Mouse (Mus musculus) G1E (cell line): Measurements from ENCODE around the gene Pdcd7. TPM values are rescaled to one million over a fixed set of nuclear protein-coding genes. Genes with fewer than 3 reads are reported as not detected.

ENCODE experiments used
- ATAC-seq: 2 replicates; pipeline ENCODE4 v1.8.0; 2016; ENCODE audit warnings: mild to moderate bottlenecking; ENCODE audit not compliant: insufficient number of reproducible peaks, poor library complexity, low FRiP score, severe bottlenecking; ENCODE audit errors: extremely low read depth
- DNase-seq: peaks from one replicate; pipeline ENCODE4 v3.0.0; 2012; ENCODE audit warnings: low spot score
- H3K27me3 ChIP-seq: 2 replicates; pipeline ENCODE4 v1.6.1; 2012; ENCODE audit warnings: mild to moderate bottlenecking, low read length, inconsistent platforms; ENCODE audit not compliant: insufficient read depth
- H3K36me3 ChIP-seq: replicated peaks from 2 replicates; pipeline ENCODE3; 2012; ENCODE audit warnings: mild to moderate bottlenecking, inconsistent platforms
- H3K4me1 ChIP-seq: 2 replicates; pipeline ENCODE4 v1.6.1; 2012; ENCODE audit warnings: low read depth, low read length, inconsistent platforms, mixed read lengths; ENCODE audit not compliant: insufficient read depth
- H3K4me3 ChIP-seq: 2 replicates; pipeline ENCODE4 v1.5.1; 2012; ENCODE audit warnings: low read depth, mild to moderate bottlenecking, inconsistent platforms, low read length, moderate library complexity, mixed read lengths
- H3K9me3 ChIP-seq: replicated peaks from 2 replicates; pipeline ENCODE4 v1.6.1; 2012; ENCODE audit warnings: inconsistent platforms
- CTCF ChIP-seq: IDR thresholded peaks from 2 replicates; pipeline ENCODE4 v1.5.1; 2012; ENCODE audit warnings: low read depth, low read length, inconsistent platforms, mixed read lengths
- GATA1 ChIP-seq: IDR thresholded peaks from 2 replicates; pipeline ENCODE4 v1.6.1; 2012; ENCODE audit warnings: borderline replicate concordance, low read length, inconsistent platforms, mixed read lengths
- GATA2 ChIP-seq: IDR thresholded peaks from 2 replicates; pipeline ENCODE4 v1.6.1; 2012; ENCODE audit warnings: low read depth, low read length, inconsistent platforms, borderline replicate concordance
- POLR2AphosphoS5 ChIP-seq: IDR thresholded peaks from 2 replicates; pipeline ENCODE4 v1.6.1; 2012; ENCODE audit warnings: low read depth, low read length, inconsistent platforms; ENCODE audit not compliant: insufficient replicate concordance
- TAL1 ChIP-seq: conservative IDR thresholded peaks from 2 replicates; pipeline ENCODE4 v1.6.1; 2012; ENCODE audit warnings: low read depth, low read length, inconsistent platforms, mixed read lengths
- polyA plus RNA-seq: library from polyadenylated mRNA; stranded (reverse); fragments of >175 nt; gene quantifications from 2 replicates; pipeline ENCODE4 v1.2.3, GENCODE M21; 2012
- total RNA-seq, 2 experiments: library from RNA; stranded (forward) in 1 of 2; stranded (reverse) in 1 of 2; fragments of 200-1000 nt in 1 of 2; fragments of >200 nt in 1 of 2; fragmentation: Nextera tagmentation in 1 of 2; gene quantifications; 2 replicates each; pipeline ENCODE4 v1.2.3; 2014 to 2017

The Pdcd7 gene
- total and polyA plus RNA-seq, 3 experiments = 10.2 to 29.9 (median 22.7) TPM

DNA sequence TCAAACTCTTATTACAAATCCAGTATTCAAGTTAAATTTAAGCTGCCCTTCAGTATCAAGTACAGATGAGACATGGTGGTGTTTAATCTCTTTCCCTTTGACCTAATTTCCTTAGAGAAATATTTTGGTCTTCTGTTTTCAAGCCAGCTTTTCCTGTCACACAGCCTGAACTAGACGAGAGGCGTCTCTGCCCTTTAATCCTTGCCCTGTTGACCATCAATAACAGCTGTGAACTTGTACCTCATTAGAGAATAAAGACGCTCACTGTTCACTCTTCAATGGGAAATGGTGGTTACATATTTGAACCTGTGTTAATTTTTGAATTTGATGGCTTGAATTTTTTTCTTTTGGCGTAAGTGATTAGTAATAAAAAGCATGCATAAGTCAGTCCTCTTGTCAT lies 41.6 kb upstream of the Pdcd7 start:
- no peak for TF ChIP-seq TAL1
- TF ChIP-seq POLR2AphosphoS5 = no peak
- TF ChIP-seq GATA1 = no peak
- TF ChIP-seq CTCF = no peak
- no peak for TF ChIP-seq GATA2
- ATAC-seq (no peak), DNase-seq (no peak)
- no peaks in the 10 kb centered on the region for H3K27me3 ChIP-seq
- peaks cover 86% of the 10 kb centered on the region for H3K36me3 ChIP-seq
- no peaks in the 10 kb centered on the region for H3K4me1 ChIP-seq
- H3K4me3 ChIP-seq = no peak overlapping the region
- H3K9me3 ChIP-seq = no peaks in the 10 kb centered on the region

DNA sequence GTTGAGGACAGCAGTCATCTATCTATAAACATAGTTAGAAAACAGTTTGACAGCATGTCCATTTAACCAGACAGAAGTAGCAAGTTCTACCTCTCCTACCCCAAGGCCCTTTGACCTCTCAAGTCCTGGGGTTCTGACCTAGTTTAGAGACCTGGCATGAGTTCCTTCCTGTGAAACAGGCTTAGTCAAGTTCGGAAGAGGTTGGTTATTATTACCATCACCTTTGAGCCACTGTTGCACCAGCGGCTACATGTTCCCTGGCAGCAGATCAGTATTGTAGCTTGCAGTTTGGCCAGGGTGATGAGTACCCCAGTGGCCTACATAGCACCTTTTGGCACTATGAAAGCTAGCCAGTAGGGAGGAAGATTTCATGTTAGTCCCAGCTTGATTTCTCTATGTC lies 39.2 kb upstream of the Pdcd7 start:
- no peak for ATAC-seq
- H3K9me3 ChIP-seq = no peaks in the 10 kb centered on the region
- peaks cover 77% of the 10 kb centered on the region for H3K36me3 ChIP-seq
- DNase-seq = no peak
- no peaks in the 10 kb centered on the region for H3K27me3 ChIP-seq
- TF ChIP-seq GATA2 (no peak), CTCF (no peak), GATA1 (no peak), TAL1 (no peak), POLR2AphosphoS5 (no peak)
- no peak overlapping the region for H3K4me3 ChIP-seq
- no peaks in the 10 kb centered on the region for H3K4me1 ChIP-seq

DNA sequence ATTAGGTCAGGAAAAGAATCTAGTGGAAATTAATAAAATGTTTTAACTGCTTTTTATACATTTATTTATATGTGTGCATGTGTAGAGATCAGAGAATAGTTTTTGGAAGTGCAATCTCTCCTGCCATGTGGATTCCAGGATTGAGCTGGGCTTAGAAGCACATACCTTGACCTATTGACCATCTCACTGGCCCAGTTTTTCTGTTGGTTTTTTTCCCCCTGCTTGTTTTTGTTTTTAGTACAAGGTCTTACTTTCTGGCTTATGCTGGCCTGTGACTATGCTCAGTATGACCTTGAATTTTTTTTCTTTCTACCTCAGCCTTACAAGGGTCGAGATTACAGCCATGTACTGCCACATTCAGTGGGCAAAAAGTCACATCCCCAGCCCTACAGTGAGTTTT lies 37.9 kb upstream of the Pdcd7 start:
- ATAC-seq = no peak
- TF ChIP-seq CTCF = no peak
- TF ChIP-seq TAL1 = no peak
- TF ChIP-seq GATA1 = no peak
- TF ChIP-seq GATA2 = no peak
- TF ChIP-seq POLR2AphosphoS5 = no peak
- Histone ChIP-seq H3K36me3 (peaks cover 76% of the 10 kb centered on the region), H3K4me3 (no peak overlapping the region), H3K9me3 (no peaks in the 10 kb centered on the region), H3K4me1 (no peaks in the 10 kb centered on the region), H3K27me3 (no peaks in the 10 kb centered on the region)
- DNase-seq = no peak

DNA sequence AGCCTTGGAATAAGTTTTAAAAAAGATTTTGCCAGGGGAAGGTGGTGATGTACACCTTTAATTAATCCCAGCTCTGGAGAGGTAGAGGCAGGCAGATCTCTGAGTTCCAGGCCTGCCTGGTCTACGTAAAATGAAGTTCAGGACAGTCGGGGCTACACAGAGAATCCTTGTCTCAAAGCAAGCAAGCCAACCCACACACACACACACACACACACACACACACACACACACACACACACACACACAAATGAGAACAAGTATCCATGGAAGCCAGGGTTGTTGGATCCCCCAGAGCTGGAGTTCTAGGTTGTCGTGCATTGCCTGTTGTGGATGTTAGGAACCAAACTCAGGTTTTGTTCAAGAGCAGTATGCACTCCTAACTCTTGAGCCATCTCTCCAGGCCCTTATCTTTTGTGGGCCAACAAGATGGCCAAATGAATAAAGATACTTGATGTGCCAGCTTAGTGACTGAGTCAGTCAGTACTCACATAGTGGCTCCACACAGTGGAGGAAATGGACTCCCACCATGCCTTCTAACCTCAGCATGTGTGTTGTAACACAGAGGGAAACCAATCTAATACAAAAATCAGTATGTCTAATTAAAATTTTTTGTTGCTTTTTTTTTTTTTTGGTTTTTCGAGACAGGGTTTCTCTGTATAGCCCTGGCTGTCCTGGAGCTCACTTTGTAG lies 33.1 kb upstream of the Pdcd7 start:
- Histone ChIP-seq H3K36me3 (peaks cover 72% of the 10 kb centered on the region), H3K4me1 (no peaks in the 10 kb centered on the region), H3K4me3 (no peak overlapping the region), H3K27me3 (no peaks in the 10 kb centered on the region), H3K9me3 (no peaks in the 10 kb centered on the region)
- TF ChIP-seq GATA1 = no peak
- no peak for TF ChIP-seq TAL1
- no peak for TF ChIP-seq POLR2AphosphoS5
- no peak for TF ChIP-seq CTCF
- TF ChIP-seq GATA2 = no peak
- ATAC-seq (no peak), DNase-seq (no peak)

DNA sequence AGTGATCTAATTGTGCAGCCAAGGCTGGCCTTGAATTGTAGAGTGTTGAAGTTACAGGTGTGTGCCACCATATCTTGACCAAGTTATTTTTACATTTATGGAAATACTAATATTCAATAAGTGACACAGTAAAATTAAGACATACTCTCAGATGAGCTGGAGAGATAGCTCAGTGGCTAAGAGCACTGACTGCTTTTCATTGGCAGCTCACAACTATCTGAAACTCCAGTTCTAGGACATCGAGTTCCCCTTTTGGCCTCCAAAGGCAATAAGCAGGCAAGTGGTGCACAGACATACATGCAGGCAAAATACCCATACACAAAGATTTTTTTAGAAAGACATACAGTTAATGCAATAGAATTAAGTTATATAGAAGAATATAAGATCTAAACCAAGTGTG lies 32.1 kb upstream of the Pdcd7 start:
- ATAC-seq = no peak
- H3K36me3 ChIP-seq = peaks cover 71% of the 10 kb centered on the region

DNA sequence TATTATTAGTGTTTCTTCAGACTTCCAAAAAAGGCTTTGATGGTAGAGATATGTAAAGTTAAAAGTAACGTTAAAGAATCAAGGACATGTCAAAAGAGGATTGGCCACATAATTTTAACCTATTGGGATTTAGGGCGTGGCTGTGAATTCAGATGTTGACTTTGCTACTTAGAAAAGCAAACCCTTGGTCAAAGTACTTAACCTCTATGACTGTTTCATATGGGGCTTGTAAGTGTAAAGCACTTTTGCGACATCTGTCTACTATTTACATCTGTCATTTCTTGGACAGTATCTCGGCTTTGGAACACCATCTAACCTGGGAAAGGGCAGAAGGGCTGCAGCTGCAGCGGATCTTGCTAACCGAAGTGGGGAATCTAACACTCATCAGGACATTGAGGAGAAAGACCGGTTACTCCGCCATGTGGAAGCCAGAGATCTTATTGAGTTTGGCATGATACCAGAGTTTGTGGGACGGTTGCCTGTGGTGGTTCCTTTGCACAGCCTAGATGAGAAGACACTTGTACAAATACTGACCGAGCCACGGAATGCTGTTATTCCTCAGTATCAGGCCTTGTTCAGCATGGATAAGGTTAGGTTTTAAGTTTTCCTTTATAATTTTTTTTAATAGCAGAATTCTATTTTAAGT lies 23.5 kb upstream of the Pdcd7 start:
- Histone ChIP-seq H3K36me3 (peaks cover 79% of the 10 kb centered on the region), H3K27me3 (no peaks in the 10 kb centered on the region), H3K4me3 (no peak overlapping the region), H3K4me1 (no peaks in the 10 kb centered on the region), H3K9me3 (no peaks in the 10 kb centered on the region)
- no peak for DNase-seq
- TF ChIP-seq CTCF (no peak), GATA2 (no peak), POLR2AphosphoS5 (no peak), GATA1 (no peak), TAL1 (no peak)
- no peak for ATAC-seq

More for the DNA sequence above, 32.1 kb upstream of the Pdcd7 start:
- H3K9me3 ChIP-seq = no peaks in the 10 kb centered on the region
- no peaks in the 10 kb centered on the region for H3K27me3 ChIP-seq
- DNase-seq = no peak
- TF ChIP-seq GATA1 (no peak), POLR2AphosphoS5 (no peak), GATA2 (no peak), TAL1 (no peak), CTCF (no peak)
- H3K4me1 ChIP-seq = no peaks in the 10 kb centered on the region
- H3K4me3 ChIP-seq = no peak overlapping the region

DNA sequence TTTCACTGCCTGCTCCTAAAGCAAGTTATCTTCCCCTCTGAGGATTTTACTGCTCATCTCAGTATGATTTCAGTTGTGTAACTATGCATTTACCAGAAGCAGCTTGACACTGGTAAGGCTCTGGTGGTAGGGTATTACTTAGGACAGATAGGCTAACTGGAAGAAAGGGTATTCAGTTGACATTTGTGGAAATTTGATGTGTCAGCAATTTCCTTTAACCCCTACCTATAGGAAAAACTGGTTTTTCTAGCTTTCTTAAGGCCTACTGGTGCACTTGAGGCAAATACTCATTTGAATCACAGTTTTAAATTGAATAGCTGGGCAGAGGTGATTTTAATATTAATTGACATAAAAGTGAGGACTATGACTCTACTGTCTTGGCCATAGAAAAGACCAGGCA lies 19.9 kb upstream of the Pdcd7 start:
- H3K4me1 ChIP-seq = no peaks in the 10 kb centered on the region
- no peak for DNase-seq
- ATAC-seq = no peak
- H3K27me3 ChIP-seq = no peaks in the 10 kb centered on the region
- peaks cover 76% of the 10 kb centered on the region for H3K36me3 ChIP-seq
- no peaks in the 10 kb centered on the region for H3K9me3 ChIP-seq
- H3K4me3 ChIP-seq = no peak overlapping the region
- TF ChIP-seq GATA2 (no peak), TAL1 (no peak), GATA1 (no peak), POLR2AphosphoS5 (no peak), CTCF (no peak)
